Mouse (Mus musculus) ovary, postnatal 10 days (tissue): ENCODE measurements around the gene Gm9195.

Experiments used
- DNase-seq: peaks from one replicate; pipeline ENCODE4 v3.0.0; 2022; ENCODE audit warnings: low spot score

Gm9195 gene

DNA sequence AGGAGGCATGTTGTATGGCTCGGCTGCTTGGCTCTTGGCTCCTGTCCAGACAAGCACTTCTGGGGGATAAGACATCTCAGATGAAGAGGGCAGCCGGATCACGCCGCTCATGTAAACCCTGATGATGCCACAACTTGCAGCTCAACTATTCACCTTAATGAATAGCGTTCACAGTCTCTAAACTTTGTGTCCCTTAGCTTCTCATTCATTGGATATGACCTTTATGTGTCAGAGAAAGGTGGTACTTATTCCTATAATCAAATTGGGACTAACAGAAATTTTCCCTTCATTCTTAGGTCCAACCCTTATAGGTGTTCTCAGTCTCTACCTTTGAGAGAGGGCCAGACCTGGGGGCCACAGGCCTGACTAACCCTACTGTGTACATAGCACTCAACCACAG, at the start of gene Gm9195:
TSS of gene Gm9195 (minus strand) at position 101 of the 400 bp plus-strand sequence.
- DNase-seq: no peak

DNA sequence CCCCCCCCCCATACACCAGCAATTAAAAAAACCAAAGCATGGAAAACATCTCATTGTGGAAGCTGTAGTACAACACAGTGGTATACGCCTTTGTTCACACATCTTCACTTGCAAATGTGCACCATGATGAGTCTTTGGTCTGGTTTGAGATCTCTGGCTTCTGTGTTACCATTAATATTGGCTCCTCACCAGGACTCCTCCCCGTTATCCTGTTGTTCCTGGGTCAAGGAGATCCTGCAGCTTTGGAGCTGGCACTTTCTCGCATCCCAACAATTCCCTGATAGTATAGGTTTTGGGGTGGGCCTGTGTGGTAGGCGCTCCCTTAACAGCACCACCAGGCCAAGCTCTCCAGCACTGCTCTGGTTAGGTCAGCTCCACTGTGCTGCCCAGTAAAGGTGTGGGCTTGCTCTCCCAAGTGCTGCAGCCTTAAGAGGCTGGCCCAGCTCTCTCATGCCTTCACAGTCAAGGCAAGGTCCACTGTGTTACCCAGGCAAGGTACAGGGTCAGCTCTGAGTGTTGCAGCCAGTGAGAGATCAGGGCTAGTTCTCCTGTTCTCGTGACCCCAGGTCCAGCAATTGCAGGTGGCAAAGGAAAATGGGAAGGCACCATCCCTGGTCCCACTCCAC, 44.9 kb upstream of the Gm9195 start:
- no peak for DNase-seq

DNA sequence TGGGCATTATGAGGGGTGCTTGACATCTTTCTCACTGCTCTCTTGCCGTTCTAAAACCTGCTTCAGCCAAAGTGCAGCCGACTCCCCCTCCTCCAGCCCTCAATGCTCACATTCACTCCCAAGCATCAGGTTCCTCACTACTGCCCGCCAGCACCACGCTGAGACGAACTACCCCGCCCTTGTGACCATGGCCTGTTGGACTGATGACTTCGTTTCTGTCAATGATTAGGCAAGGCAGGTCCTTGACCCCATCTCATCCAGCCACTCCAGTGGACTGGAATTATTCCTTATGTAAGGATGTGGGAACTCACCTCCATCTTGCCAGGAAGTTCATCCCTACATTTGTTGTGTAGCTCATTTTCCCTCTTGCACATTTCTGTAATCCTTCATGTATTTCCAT, 42.2 kb upstream of the Gm9195 start:
- no peak for DNase-seq

DNA sequence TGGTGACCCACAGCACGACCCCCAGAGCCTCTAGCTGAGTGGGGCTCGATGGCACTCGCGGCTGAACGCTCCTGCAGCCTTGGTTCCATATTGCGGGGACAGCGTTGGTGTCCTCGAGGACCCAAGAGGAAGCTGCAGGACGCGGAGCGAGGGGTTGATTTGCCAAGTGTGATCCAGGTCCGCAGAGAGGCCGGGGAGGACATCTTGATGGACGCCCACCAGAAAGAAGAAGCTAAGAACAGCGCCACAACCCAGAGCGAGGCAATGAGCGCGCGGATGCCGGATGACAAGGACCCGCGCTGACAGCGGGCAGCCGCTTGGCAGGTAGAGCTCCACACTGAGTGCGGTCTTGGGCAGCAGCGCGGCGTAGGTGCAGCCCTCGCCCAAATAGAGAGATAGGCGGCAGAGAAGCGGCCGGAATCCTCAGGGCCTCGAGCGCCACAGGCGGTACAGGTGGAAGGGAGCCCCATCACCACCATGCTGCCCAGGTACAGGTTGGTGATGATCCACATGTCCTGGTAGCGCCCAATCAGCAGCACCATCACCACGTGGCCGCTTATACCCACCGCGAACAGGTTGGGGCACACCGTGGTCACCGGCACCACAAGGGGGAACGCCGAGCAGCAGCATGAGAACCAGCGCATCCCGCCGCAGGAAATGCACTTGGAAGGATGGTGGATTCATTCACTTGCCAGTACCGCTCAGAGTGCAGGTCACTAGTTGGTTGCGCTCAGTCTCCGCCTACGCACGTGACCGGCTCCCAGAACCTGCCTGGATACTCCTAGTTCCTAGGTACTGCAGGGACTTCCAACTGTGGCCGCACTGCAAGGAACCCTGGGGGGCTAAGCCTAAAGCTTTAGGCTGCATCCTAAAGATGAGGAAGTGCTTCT, 40.6 kb upstream of the Gm9195 start:
- DNase-seq: no peak

DNA sequence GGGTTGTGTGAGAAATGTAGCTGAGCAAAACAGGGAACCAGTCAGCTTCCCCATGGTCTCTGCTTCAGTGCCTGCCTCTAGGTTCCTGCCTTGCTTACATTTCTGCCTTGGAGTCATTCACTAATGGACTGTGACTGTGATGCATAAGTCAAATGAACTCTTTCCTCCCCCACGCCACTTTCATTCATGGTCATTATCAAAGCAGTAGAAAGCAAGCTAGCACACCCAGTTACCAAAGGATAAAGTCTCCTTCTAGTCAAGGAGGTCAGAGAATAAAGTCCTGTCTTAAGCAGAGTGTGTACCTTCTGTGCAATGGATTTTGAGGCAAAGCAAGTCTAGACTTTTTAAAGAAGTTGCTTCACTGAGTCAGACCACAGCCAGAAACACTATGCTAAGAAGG, 35.5 kb upstream of the Gm9195 start:
- DNase-seq: no peak

DNA sequence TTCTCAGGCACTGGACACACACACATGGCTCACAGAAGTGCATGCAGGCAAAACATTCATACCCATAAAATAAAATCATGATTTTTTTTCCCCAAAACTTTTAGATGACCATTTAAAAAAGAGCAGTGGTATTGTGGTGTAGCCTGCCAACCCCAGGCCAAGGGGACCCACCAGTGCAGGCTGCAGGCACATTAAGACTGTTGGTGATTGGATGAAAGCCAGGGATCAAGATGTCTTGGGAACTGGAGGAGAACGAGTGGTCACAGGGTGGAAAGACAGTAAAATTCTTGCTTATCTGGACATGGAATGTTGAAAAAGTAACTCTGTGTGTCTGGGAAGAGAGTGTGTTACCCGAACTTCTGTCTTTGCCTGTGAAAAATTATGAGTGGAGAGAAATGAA, 27.9 kb upstream of the Gm9195 start:
- DNase-seq: no peak

DNA sequence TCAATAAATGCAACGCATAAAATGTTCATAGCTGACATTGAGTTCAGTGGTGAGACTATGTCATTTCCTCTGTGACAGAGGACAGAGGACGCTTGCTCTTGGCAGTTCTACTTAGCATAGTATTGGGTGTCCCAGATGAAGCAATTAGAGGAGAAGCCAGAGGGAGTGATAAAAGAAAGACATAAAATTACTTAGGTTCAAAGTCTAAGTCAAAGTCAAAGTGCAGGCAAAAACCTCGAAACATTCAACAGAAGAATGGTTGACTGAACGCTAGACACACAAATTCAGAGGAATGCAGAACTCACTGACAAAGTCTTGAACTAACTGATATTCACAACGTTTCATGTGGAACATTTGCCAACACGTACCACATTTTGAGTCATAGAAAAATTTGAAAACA, 27.1 kb upstream of the Gm9195 start:
- no peak for DNase-seq

DNA sequence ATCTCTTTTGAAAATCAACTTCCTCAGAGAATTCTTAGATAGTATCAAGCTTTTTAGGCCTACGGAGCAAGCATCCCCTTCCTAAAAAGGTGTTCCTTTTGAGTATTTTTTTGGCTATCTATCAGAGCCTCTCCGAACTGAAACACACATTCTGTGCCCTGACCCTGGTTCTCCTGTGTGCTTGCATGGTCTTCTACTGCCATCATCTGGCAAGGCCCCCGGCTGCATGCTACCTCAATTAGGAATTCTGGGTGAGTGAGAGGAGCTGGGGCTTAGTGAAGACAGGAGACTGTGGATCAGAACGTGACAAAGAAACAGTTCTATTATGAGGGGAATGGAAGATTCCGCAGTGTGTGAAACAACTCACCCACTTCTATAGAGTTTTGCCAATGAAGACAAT, 24.7 kb upstream of the Gm9195 start:
- DNase-seq: no peak

DNA sequence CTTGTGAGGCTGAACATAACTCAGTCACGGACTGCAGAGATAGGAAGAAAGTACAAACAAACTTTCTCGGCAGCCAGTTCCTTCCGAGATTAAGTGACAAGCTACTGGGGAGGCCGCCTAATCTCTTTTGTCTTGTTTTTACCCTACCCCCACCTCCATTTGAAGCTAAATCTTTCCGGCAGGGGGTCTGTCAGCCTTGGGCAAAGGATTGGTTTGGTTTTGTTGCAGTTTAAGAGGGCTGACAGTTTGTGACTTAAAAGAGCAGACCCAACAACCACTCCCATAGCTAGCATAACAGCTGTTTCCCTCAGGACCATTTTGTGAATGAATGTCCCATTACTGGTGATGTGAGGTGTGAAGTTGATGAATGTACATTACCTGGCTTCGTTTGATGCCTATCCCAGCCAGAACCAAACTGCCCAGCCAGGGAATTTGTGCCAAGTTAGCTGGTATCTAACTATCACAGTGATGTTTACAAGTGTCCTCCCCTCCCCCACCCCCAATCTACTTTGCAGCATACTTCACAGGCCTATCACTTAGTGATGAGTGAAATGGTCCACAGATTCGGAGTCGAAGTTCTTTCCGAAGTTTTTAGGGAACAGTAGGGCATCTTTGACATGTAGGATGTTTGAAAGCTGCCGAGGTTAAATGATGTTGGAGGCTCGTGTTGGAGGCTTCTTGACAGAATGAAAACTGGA, 15.2 kb upstream of the Gm9195 start:
- DNase-seq: no peak

DNA sequence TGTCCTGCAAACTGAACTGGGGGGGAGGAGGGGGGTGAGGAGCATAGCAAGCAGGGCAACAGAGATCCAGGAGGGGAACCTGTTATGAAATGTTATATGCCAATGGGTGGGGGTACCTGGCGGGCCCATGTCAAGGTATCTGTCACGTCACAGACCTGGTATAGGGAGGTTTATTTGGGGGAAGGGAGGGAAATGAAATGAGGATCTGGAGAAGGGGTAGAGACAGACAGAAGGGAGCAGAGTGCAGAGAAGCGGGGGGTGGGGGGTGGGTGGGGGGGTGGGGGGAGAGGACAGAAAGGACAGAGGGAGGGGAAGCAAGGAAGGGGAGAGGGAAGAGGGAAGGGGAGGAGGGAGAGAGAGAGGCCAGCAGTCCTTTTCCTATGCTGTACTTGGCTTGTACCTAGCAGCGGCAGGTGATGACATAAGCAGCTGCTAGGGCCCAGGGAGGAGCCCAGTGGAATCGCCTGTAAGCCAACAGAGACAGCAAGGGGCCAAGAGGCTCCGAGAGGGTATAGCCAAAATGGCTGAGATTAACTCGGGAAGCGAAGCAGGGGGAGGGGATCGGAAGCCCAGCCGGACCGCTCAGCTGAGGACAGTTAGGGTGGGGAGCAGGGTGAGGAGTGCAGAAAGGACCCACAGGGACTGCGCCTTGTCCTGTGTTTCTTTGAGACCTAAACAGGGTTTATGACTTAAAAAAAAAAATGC, 14.5 kb upstream of the Gm9195 start:
- no peak for DNase-seq

DNA sequence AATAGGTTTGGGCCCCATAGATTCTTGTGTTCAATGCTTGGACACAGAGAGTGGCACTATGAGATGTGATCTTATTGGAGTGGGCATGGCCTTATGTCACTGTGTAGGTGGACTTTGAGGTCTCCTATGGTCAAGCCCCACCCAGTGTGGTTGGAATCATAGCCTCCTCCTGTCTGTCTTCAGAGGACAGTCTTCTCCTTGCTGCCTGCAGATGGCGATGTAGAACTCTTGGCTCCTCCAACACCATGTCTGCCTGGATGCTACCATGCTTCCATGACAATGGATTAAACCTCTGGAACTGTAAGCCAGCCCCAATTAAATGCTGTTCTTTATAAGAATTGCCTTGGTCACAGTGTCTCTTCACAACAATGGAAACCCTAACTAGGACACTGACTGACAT, 13.3 kb upstream of the Gm9195 start:
- DNase-seq: no peak

DNA sequence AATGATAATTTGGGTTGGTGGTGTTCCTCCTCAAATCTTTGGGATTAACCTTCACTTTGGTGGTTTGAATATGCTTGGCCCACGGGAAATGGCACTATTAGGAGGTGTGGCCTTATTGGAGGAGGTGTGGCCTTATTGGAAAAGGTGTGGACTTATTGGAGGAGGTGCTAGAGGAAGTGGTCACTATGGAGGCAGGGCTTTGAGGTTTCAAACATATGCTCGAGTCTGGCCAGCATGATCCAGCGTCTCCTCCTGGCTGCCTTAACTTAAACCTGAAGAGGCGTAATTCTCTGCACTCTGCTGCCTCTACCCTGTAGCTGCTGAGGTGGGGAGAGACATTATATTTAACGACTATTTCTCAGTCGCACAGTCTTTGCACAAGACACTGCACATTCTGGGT, 11.6 kb upstream of the Gm9195 start:
- DNase-seq: no peak

DNA sequence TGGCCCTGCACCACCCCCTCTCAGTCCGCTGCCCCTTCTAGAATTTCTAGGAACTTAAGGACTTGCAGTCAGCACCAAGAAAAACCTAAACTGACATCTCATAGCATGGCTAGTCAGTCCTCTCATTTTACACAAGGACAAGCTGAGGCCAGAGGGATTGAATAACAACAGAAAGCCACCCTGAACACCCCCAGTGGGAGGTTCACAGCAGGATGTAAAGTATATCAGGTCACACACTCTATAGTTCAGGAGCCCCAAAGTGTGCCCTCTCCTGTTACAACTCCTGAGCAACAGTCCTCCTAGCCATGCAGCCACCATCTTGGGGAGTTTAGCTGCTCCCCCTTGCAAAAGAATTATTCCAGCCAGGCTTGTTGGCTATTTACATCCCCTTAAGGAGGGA, 2.1 kb upstream of the Gm9195 start:
- no peak for DNase-seq

DNA sequence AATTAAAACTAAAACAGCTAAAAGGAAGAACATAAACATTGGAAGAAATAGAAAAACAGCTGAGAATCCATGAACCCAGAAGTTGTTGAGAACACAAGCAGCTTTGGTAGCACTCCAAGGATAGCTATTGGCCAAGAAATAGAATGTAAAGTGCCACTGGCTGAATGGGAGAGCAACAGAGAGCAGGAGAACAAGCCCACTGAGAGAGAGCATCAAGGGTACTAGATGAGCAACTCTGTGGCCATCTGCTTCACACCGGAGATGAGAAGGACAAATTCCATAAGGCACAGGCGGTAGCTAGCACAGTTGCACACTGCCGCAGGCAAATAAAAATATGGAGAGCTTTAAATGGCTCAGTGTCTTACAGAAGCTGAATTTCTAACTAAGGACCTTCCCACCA, 1.3 kb downstream of the Gm9195 start:
- no peak for DNase-seq

DNA sequence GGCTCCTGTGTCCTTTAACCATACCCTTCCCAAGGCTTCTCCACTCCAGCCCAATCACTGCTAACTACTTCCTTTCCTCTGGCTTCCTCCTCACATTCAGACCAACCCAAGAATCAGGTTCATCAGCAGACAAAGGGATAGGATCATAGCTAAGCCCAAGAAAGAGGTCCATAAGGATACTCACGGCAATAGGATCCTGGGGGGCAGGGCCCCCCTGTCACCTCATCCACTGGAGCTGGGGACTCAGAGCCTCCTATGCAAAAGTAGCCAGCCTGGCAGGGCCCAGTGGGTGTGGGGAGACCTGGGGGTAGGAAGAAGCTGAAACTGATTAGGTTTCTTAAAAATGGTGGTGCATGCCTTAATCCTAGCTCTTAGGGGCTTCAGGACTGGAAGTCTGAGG, 17.1 kb downstream of the Gm9195 start:
- no peak for DNase-seq

DNA sequence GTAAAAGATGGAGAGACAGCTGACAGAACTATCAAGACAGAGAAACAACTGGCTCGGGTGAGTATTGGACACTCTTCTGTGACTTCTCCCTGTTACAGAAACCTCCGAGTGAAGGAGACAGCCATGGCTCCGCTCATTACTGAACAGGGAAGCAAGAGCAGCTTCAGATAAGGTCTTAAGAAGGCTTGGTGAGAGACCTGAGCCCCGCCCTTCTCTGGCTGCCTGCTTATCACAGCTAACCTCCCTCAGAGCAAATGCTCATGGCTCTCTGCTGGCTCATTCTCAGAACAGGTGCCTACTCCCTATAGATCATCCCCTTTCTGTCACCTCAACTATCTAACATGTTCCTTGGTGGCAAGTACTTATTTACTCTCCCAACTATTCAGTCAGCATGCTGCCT, 23.2 kb downstream of the Gm9195 start:
- no peak for DNase-seq

DNA sequence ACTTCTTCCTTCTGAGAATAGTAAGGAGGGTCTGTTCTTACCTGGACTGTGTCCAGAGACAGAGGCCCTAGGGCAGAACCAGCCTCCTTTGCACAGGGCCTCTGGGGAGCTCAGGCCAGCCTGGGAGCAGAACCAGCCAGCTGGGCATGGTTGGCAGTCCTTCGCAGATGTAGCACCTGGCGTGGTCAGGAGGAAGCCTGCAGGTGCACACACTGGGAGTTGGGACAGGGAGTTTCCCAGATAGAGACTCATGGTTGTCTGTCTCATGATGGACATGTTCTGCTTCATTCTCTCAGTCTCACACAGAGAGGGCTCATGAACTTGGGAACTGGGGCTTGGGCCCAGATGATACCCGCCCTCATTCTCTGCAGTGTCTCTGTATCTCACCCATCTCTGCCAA, 25.3 kb downstream of the Gm9195 start:
- DNase-seq: no peak

DNA sequence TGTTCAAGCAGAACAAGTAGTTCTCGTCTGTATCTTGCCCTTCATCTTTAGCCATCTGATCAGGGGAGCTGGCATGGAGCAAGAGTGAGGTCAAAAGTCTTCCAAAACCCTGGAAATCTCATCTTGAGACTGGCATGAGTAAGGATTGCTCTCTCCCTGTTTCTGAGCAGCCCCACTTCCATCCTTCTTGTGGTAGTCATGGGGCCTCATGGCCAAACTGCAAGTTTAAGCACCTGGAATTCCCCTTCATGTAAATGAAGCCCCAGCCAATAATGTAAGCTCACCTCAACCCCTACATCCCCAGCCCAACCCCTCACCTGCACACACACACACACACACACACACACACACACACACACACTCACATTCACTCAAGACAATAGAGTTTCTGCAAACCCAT, 30.0 kb downstream of the Gm9195 start:
- DNase-seq: no peak

DNA sequence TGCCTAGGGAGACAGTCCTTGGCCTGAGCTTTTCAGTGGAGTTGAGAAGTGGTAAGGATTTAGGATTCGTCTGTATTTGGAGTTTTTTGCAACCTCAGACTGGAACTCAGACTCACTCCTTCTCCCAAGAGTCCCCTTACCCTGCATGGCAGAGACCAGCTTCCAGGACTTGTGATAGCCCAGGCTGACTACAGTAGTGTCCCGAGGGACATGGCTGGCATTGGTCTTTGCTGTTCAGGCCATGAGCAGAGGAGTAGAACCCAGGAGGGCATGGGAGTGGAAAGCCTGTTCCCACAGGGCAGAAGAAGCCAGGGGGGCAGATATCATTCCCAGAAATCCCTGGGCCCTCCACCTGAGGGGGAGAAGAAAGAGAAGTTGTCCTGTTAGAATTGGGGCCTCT, 31.3 kb downstream of the Gm9195 start:
- no peak for DNase-seq

DNA sequence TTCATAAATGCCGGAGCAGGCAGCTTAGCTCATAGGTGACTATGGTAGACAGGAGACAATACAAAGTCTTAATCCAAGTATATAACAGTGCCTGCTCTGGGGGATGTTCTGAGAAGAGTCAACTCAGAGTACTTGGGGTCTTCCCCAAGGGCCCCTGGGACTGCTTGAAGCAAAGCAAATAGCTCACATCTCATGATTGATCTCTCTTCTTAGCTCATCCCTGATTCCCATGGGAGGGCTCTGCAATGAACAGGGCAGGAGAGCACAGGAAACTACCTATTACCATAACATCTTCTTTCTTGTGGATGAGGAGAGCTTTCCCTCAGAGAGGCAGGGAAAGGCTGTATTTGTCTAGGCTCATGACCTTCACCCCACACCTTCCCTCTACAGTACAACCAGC, 32.7 kb downstream of the Gm9195 start:
- no peak for DNase-seq

DNA sequence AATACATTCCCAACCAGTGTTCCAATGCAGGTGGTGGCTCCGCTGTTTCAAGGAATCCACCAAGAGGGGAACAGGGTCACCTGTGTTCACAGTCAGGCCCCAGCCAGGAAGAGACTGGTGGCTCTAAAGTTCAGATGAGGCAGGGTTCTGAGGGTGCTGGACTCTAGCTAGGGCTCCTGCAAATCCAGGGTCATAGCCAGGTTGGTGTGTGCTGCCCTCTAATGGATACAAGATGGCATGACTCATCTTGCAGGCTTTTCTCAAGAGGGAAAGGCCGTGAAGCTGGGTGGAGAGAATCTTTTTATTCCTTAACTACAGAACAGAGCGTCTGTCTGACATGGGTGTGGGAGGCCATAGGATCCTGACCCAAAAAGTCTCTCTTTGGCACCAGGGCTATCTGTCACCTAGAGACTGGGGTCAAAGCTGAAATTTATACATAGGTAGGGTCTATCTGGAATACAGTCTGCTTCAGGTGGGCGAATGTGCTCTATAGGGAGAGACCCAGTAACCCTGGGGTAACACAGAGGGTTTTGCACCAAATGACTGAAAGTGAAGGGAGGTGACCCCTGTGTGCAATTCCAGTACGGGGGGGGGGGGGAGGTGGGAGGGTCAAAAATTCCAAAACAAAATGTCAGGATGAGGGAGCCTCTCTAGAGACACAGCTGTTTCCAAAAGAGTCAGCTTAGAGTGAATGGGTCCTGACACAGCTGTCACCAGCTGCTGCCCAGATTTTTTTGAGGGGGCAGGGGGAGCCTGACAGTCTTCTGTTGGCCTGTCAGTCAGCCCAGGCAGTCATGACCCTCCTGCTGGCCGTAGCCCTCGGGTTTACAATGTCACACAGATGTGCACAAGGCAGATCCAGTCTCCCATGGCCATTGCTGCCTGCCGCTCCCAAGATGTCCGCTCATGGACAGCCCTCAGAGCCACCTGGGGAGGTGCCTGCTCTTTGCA, 44.2 kb downstream of the Gm9195 start:
- DNase-seq: no peak
